Mouse (Mus musculus) liver, postnatal 0 days (tissue): ENCODE results near the gene Pcdh9. TPM values are rescaled to one million over a fixed set of nuclear protein-coding genes. Genes with fewer than 3 reads are reported as not detected.

ENCODE experiments used
- ATAC-seq: fragments of 200-750 bp; cut with Nextera tagmentation; 2 replicates; pipeline ENCODE4 v1.8.0; 2017; ENCODE audit warnings: mild to moderate bottlenecking, moderate library complexity
- DNase-seq: peaks from one replicate; pipeline ENCODE4 v3.0.0-alpha.2; 2016
- H3K27ac ChIP-seq: fragments of 300-500 bp; sonication (generic); 2 replicates; pipeline ENCODE4 v1.5.1; 2014; ENCODE audit warnings: antibody characterized with exemption, moderate library complexity, mild to moderate bottlenecking, low read depth
- H3K27me3 ChIP-seq: fragments of 300-500 bp; sonication (generic); 2 replicates; pipeline ENCODE4 v1.6.1; 2014; ENCODE audit warnings: low read length, control low read depth, mixed read lengths; ENCODE audit not compliant: insufficient read depth
- H3K36me3 ChIP-seq: fragments of 300-500 bp; sonication (generic); replicated peaks from 2 replicates; pipeline ENCODE4 v1.6.1; 2014; ENCODE audit warnings: mild to moderate bottlenecking, control low read depth, low read length, moderate library complexity, mixed read lengths; ENCODE audit not compliant: insufficient read depth
- H3K4me1 ChIP-seq: fragments of 300-500 bp; sonication (generic); 2 replicates; pipeline ENCODE4 v1.6.1; 2014; ENCODE audit warnings: antibody characterized with exemption, mild to moderate bottlenecking, control low read depth; ENCODE audit not compliant: insufficient read depth
- H3K4me2 ChIP-seq: fragments of 300-500 bp; sonication (generic); 2 replicates; pipeline ENCODE4 v1.6.1; 2014; ENCODE audit warnings: low read depth, mild to moderate bottlenecking, low read length, moderate library complexity, mixed read lengths
- H3K4me3 ChIP-seq: fragments of 300-500 bp; sonication (generic); 2 replicates; pipeline ENCODE4 v1.5.1; 2014; ENCODE audit warnings: low read depth, low read length
- H3K9ac ChIP-seq: fragments of 300-500 bp; sonication (generic); replicated peaks from 2 replicates; pipeline ENCODE4 v1.6.1; 2014; ENCODE audit warnings: mild to moderate bottlenecking, moderate library complexity
- H3K9me3 ChIP-seq: fragments of 300-500 bp; sonication (generic); 2 replicates; pipeline ENCODE4 v1.6.1; 2016; ENCODE audit warnings: mild to moderate bottlenecking, control low read depth, low read length, mixed read lengths
- CTCF ChIP-seq: sonication (generic); IDR thresholded peaks from 2 replicates; pipeline ENCODE4 v1.5.1; 2016; ENCODE audit warnings: antibody characterized with exemption, low read depth
- EP300 ChIP-seq: IDR thresholded peaks from 2 replicates; pipeline ENCODE4 v1.6.1; 2016; ENCODE audit warnings: antibody characterized with exemption, low read depth, mild to moderate bottlenecking
- WGBS: fragments of 180-500 bp; shearing (Covaris S2); extraction: QIAGEN DNeasy Blood & Tissue Kit; methylation state at CpG from one replicate; pipeline ENCODE4 v1.1.7; 2014; ENCODE audit not compliant: insufficient replicate concordance; 5-methylcytosine and 5-hydroxymethylcytosine counted together
- polyA plus RNA-seq: library from polyadenylated mRNA; unstranded; fragments of >200 nt; fragmentation: Nextera tagmentation; extraction: Ambion mirVana; gene quantifications from 2 replicates; pipeline ENCODE4 v1.2.1, GENCODE M21; 2015

Gene Pcdh9
- polyA plus RNA-seq, 1 experiment from 2014 or later, result 0.31 TPM

- 68% methylated on average over 2 of the region's 2 CpGs for WGBS
- Histone ChIP-seq H3K9me3 (no peaks in the 10 kb centered on the region), H3K27ac (no peak overlapping the region), H3K27me3 (no peaks in the 10 kb centered on the region), H3K4me1 (no peaks in the 10 kb centered on the region), H3K4me2 (no peak overlapping the region), H3K9ac (no peak overlapping the region), H3K36me3 (no peaks in the 10 kb centered on the region), H3K4me3 (no peak overlapping the region)
- TF ChIP-seq CTCF, result no peak
- TF ChIP-seq EP300, result no peak
- DNase-seq, result no peak
- no peak for ATAC-seq
These were observed 505.4 kb downstream of the Pcdh9 start for GRCm38 (mm10) chr14:93385090-93385489.

DNA sequence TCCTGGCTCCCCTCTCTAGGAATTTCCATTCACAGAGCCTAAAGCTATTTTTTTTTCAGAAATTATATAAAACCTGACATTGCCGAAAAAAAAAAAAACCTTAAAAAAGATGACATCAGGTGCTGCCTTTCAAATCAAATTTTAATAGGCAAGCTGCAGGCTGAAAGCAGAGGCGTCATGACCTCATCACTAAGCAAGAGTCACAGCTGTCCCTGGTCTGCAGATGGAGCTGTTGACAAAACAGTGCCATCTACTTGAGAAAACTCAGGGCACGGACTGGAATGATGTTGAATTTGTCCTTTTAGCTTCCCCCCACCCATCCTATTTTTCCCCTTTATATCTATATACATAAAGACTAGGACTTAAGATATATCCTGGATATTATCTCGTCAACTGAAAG, 509.3 kb downstream of the Pcdh9 start:
- WGBS, result 52% methylated on average over 4 of the region's 4 CpGs
- DNase-seq (no peak), ATAC-seq (no peak)
- no peaks in the 10 kb centered on the region for H3K36me3 ChIP-seq
- no peak overlapping the region for H3K4me3 ChIP-seq
- no peaks in the 10 kb centered on the region for H3K4me1 ChIP-seq
- H3K27ac ChIP-seq, result no peak overlapping the region
- H3K9me3 ChIP-seq, result no peaks in the 10 kb centered on the region
- no peaks in the 10 kb centered on the region for H3K27me3 ChIP-seq
- H3K9ac ChIP-seq, result no peak overlapping the region
- TF ChIP-seq CTCF, result no peak
- TF ChIP-seq EP300, result no peak
- no peak overlapping the region for H3K4me2 ChIP-seq

DNA sequence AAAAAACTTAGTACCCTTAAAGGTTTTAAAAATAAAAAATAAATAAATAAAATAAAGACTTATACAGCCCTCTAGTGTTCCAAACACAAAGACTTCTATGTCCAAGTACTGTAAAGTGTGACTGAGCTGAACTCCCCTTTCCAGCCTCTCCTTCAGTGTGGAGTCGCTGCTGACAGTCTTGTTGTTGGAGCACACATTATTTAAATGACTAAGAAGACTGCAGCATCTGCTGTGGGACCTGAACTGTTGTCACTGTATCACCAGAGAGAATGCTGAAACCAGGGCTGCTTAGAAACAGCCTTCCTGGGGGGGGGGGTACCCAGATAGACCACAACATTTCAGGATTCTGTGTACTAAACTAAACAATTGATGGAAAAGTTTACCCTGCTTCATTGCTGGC, 509.7 kb downstream of the Pcdh9 start:
- Histone ChIP-seq H3K4me1 (no peaks in the 10 kb centered on the region), H3K36me3 (no peaks in the 10 kb centered on the region), H3K4me2 (no peak overlapping the region), H3K27ac (no peak overlapping the region), H3K27me3 (no peaks in the 10 kb centered on the region), H3K9me3 (no peaks in the 10 kb centered on the region), H3K4me3 (no peak overlapping the region), H3K9ac (no peak overlapping the region)
- ATAC-seq, result no peak
- no peak for TF ChIP-seq EP300
- TF ChIP-seq CTCF, result no peak
- 52% methylated on average over 1 of the region's 1 CpGs for whole genome bisulfite sequencing
- DNase-seq, result no peak

GRCm38 (mm10) chr14:93376159-93376558, 514.3 kb downstream of the Pcdh9 start:
- no peak overlapping the region for H3K9ac ChIP-seq
- H3K27me3 ChIP-seq, result no peaks in the 10 kb centered on the region
- no peak overlapping the region for H3K4me2 ChIP-seq
- no peak overlapping the region for H3K4me3 ChIP-seq
- ATAC-seq (no peak), DNase-seq (no peak)
- TF ChIP-seq EP300 (no peak), CTCF (no peak)
- H3K36me3 ChIP-seq, result no peaks in the 10 kb centered on the region
- no peak overlapping the region for H3K27ac ChIP-seq
- H3K4me1 ChIP-seq, result no peaks in the 10 kb centered on the region
- no peaks in the 10 kb centered on the region for H3K9me3 ChIP-seq
- 60% methylated on average over 4 of the region's 4 CpGs for WGBS

DNA sequence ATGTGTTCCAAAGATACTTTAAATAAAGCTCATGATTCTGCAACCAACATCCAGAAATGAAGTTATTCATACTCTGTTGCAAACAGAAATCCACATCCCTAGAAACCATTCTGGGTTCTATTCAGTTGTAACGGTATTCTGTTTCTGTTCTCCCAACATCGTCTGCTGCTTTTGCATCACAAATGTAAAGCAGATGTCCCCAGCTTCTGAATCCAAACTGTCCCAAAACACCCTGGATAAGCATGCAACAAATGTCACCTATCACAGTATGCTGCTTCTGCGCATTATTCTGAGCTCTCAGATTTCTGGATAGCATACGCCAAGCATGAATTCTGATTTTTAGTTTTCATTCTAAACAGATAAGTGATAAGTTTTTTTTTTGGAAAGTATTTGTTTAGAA, 516.3 kb downstream of the Pcdh9 start:
- Histone ChIP-seq H3K9me3 (no peaks in the 10 kb centered on the region), H3K36me3 (no peaks in the 10 kb centered on the region), H3K4me1 (no peaks in the 10 kb centered on the region), H3K4me3 (no peak overlapping the region), H3K4me2 (no peak overlapping the region), H3K9ac (no peak overlapping the region), H3K27ac (no peak overlapping the region), H3K27me3 (no peaks in the 10 kb centered on the region)
- WGBS, result 76% methylated on average over 4 of the region's 4 CpGs
- TF ChIP-seq CTCF, result no peak
- ATAC-seq (no peak), DNase-seq (no peak)

DNA sequence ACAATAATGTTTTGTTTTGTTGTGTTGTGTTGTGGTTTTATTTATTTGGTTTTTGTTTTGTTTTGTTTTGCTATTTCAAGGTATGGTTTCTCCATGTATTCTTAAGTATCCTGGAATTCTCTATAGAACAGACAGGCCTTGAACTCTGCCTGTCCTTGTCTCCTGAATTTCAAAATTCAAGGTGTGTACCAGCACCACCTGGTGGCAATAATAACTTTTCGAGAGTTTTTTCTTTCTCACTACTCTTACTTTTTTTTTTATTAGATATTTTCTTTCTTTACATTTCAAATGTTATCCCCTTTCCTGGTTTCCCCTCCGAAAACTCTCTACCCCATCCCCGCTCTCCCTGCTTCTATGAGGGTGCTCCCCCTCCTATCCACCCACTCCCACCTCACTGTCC, 536.3 kb downstream of the Pcdh9 start:
- Histone ChIP-seq H3K4me1 (no peaks in the 10 kb centered on the region), H3K27ac (no peak overlapping the region), H3K27me3 (no peaks in the 10 kb centered on the region), H3K4me2 (no peak overlapping the region), H3K36me3 (no peaks in the 10 kb centered on the region), H3K9ac (no peak overlapping the region), H3K9me3 (no peaks in the 10 kb centered on the region), H3K4me3 (no peak overlapping the region)
- WGBS, result 72% methylated on average over 3 of the region's 3 CpGs
- DNase-seq, result no peak
- TF ChIP-seq CTCF, result no peak
- TF ChIP-seq EP300, result no peak
- ATAC-seq, result no peak

DNA sequence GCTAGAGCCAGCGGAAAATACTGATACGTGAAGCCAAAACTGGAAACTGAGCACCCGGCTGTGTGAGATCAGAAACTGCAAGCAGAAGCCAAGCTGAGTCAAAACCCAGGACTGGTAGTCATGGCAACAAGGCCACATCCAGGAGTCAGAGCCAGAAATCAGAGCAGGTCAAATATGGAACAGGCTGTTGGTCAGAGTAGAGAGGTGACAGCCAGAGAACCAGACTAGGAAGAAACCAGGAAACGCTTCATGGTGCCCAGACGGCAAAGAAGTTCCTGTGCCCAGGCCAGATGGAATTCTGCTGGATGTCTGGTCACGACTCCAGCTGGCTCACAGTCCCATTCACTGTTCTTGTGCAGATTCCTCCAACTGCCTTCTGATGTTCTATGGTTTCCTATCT, 539.6 kb downstream of the Pcdh9 start:
- Histone ChIP-seq H3K4me3 (no peak overlapping the region), H3K27ac (no peak overlapping the region), H3K9ac (no peak overlapping the region), H3K27me3 (no peaks in the 10 kb centered on the region), H3K36me3 (no peaks in the 10 kb centered on the region), H3K4me2 (no peak overlapping the region), H3K4me1 (no peaks in the 10 kb centered on the region), H3K9me3 (no peaks in the 10 kb centered on the region)
- ATAC-seq (no peak), DNase-seq (no peak)
- TF ChIP-seq CTCF, result no peak
- TF ChIP-seq EP300, result no peak
- 68% methylated on average over 6 of the region's 6 CpGs for WGBS
